Mouse (Mus musculus) spleen, postnatal 0 days (tissue): ENCODE measurements around the gene Olfr1364. TPM values are rescaled to one million over a fixed set of nuclear protein-coding genes. Genes with fewer than 3 reads are reported as not detected.

Source experiments
- polyA plus RNA-seq: library from polyadenylated mRNA; unstranded; fragments of >200 nt; fragmentation: Nextera tagmentation; extraction: Ambion mirVana; gene quantifications from 2 replicates; pipeline ENCODE4 v1.2.1, GENCODE M21; 2015

Gene Olfr1364
- polyA plus RNA-seq, result not detected in 2 replicates

DNA sequence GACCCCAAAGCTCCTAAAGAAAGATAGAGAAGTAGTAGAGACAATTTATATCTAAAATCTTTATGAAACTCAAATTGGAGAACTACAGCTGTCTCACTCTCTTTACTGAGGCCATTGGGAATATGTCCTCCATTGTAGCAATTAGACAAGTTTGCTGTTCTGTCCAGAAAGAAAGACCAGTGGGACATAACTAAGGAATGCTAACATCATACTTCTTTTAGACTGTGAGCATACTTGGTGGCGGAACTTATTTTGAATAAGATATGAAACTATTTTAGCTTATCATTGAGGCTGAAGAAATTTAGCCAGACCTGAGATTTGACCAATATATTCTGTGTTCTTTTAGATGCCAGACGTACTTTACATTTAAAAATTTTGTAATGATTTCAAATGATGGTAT, at the start of gene Olfr1364:
Gene Olfr1364, minus strand, starts transcription at position 101 of the 400 bp plus-strand sequence.

DNA sequence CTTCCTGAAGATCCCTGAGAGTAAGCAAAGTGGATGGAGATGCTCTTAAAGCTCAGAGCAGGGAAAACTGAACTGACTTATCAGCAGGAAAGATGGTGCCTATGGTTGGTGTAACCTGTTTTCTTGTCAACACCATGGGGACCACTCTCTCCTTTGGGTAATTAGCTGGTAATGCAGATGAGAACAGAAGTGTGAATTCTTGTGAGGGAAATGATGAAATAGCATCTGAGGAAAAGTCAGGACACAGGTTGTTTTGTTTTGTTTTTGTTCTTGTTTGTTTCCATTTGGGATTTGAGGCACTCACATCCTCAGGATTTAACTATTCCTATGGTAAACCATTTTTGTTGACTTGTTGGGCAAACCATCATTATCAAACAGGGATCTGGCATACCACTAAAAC, 32.4 kb upstream of the Olfr1364 start, which contains the start of gene Olfr1362:
Gene Olfr1362, minus strand, starts transcription at position 101 of the 400 bp plus-strand sequence.

DNA sequence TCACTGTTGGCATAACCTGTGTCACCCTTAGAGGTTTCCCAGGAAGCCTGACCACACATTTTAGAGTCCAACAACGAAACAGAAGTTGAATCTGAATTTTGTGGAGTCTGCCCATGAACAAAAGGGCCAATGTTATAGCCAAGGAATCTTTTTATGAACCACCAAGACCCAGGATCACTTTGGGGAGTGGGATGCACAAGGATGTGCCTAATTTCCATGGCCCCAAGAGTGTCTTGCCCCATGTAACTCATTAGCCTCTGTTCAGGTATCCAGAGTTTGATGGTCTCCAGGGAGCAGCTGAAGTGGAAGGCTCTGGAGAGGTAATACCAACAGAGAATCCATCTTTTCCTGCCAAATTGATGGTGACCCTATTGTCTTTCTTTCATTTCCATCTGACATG, 21.8 kb downstream of the Olfr1364 start, which contains the start of gene Olfr1535:
Gene Olfr1535, minus strand, starts transcription at position 101 of the 400 bp plus-strand sequence.

DNA sequence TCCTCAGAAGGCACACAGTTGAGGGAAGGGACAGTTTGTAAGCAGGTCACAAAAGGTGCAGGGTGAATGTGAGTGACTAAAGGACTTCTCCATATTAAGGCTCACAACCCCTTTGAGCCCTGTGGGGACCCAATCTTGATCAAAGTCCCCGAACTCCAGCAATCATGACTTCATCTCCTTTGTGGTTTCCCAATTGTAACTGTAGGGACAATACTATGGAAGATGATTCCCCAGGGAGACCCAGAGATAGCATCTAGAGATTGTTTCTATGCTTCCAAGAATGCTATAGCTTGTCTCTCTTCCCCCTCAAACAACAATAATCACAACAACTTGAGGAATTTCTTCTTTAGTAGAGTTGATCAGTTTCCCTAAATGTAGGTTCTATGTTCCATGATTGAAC, 38.9 kb downstream of the Olfr1364 start, which contains the start of gene Olfr1366:
Gene Olfr1366, minus strand, starts transcription at position 101 of the 400 bp plus-strand sequence.

DNA sequence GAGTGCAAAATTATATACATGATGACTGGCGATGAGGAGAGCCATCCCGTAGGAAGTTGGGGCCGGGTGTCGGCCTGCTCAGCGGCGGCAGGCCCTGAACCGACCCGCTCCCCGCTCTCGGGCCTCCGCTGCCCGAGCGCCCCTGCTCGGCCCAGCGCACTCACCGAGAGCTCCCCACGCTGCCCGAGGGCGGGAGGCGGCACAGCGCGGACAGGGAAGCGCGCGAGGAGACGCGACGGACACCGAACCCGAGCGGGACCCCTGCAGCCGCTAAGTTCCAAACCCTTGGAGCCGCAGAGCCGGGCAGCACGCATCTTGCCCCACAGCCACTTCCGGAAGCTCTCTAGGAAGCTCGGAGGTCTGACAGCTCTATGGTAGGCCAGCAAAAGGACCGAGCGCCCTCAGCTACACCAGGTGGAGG, 50.8 kb downstream of the Olfr1364 start, which contains the start of gene Zkscan8:
Gene Zkscan8, minus strand, starts transcription at position 340 of the 421 bp plus-strand sequence.

Other genes with a start within 250 kb of the Olfr1364 start
- gene Olfr1367, start 234.8 kb downstream of the Olfr1364 start, polyA plus RNA-seq, result not detected in 2 replicates
- gene Zscan12, start 218.9 kb downstream of the Olfr1364 start, polyA plus RNA-seq, result 4.2 and 5.2 TPM in 2 replicates
- gene Zkscan3, start 179.0 kb downstream of the Olfr1364 start, polyA plus RNA-seq, result 38.2 TPM in 2 replicates
- 0.99 and 1.4 TPM in 2 replicates for gene Pgbd1, start 140.7 kb downstream of the Olfr1364 start, polyA plus RNA-seq
- 10.8 and 14.9 TPM in 2 replicates for gene Zscan26, start 128.0 kb downstream of the Olfr1364 start, polyA plus RNA-seq
- gene Nkapl, start 113.2 kb downstream of the Olfr1364 start, polyA plus RNA-seq, result 1.5 and 2.1 TPM in 2 replicates
- 0.96 and 1.4 TPM in 2 replicates for gene Zkscan4, start 102.9 kb downstream of the Olfr1364 start, polyA plus RNA-seq
- not detected in 2 replicates for gene Gm10065, start 102.3 kb downstream of the Olfr1364 start, polyA plus RNA-seq
- 1.0 and 1.2 TPM in 2 replicates for gene AK157302, start 86.5 kb downstream of the Olfr1364 start, polyA plus RNA-seq
- 6.8 and 8.6 TPM in 2 replicates for gene Gm11273, start 80.3 kb downstream of the Olfr1364 start, polyA plus RNA-seq
- 1.9 and 2.4 TPM in 2 replicates for gene Zkscan8, start 50.6 kb downstream of the Olfr1364 start, polyA plus RNA-seq
- gene Olfr1366, start 39.0 kb downstream of the Olfr1364 start, polyA plus RNA-seq, result 0.06 TPM in 1 of 2 replicates, not detected in the other
- gene Olfr1535, start 21.9 kb downstream of the Olfr1364 start, polyA plus RNA-seq, result 0.07 TPM in 1 of 2 replicates, not detected in the other
- not detected in 2 replicates for gene Olfr1362, start 32.3 kb upstream of the Olfr1364 start, polyA plus RNA-seq
- not detected in 2 replicates for gene Olfr11, start 60.8 kb upstream of the Olfr1364 start, polyA plus RNA-seq
- gene Olfr1361, start 81.6 kb upstream of the Olfr1364 start, polyA plus RNA-seq, result not detected in 2 replicates
- not detected in 2 replicates for gene Olfr1360, start 95.6 kb upstream of the Olfr1364 start, polyA plus RNA-seq
- not detected in 2 replicates for gene Olfr1359, start 116.4 kb upstream of the Olfr1364 start, polyA plus RNA-seq
- gene Hist1h2bl, start 134.4 kb upstream of the Olfr1364 start, polyA plus RNA-seq, result 4.7 and 5.7 TPM in 2 replicates
- 57.8 and 92.8 TPM in 2 replicates for gene Hist1h2ai, start 134.7 kb upstream of the Olfr1364 start, polyA plus RNA-seq
- 33.5 and 37.1 TPM in 2 replicates for gene Hist1h3h, start 135.9 kb upstream of the Olfr1364 start, polyA plus RNA-seq
- 7.3 and 10.3 TPM in 2 replicates for gene Hist1h2bm, start 140.3 kb upstream of the Olfr1364 start, polyA plus RNA-seq
- 0.62 and 0.67 TPM in 2 replicates for gene Hist1h4j, start 153.3 kb upstream of the Olfr1364 start, polyA plus RNA-seq
- 14.9 and 17.9 TPM in 2 replicates for gene Hist1h4k, start 168.7 kb upstream of the Olfr1364 start, polyA plus RNA-seq
- gene Hist1h2ak, start 172.1 kb upstream of the Olfr1364 start, polyA plus RNA-seq, result 201 and 221 TPM in 2 replicates
- 32.0 and 36.8 TPM in 2 replicates for gene Hist1h2bn, start 172.4 kb upstream of the Olfr1364 start, polyA plus RNA-seq
- 52.6 and 68.3 TPM in 2 replicates for gene Hist1h1b, start 198.9 kb upstream of the Olfr1364 start, polyA plus RNA-seq
- gene Hist1h3i, start 201.6 kb upstream of the Olfr1364 start, polyA plus RNA-seq, result 233 and 297 TPM in 2 replicates
- 27.1 and 37.7 TPM in 2 replicates for gene Hist1h2an, start 205.5 kb upstream of the Olfr1364 start, polyA plus RNA-seq
- 4.5 and 7.4 TPM in 2 replicates for gene Hist1h2bp, start 205.7 kb upstream of the Olfr1364 start, polyA plus RNA-seq
- gene Hist1h2bq, start 228.4 kb upstream of the Olfr1364 start, polyA plus RNA-seq, result 43.0 and 51.7 TPM in 2 replicates
- gene Hist1h2ao, start 228.7 kb upstream of the Olfr1364 start, polyA plus RNA-seq, result not detected in 2 replicates
- not detected in 2 replicates for gene Hist1h4m, start 230.0 kb upstream of the Olfr1364 start, polyA plus RNA-seq